Mouse (Mus musculus) heart, adult 18-20 months (tissue): Measurements from ENCODE around the gene Irgm2. TPM values are rescaled to one million over a fixed set of nuclear protein-coding genes. Genes with fewer than 3 reads are reported as not detected.
"Not testable (repeated sequence)": the region's sequence is repeated elsewhere in the genome, so short reads cannot be mapped to it uniquely, and the experiment has no call there.

ENCODE experiments used
- DNase-seq, 2 experiments: peaks; one replicate each; pipeline ENCODE4 v3.0.0; 2021 to 2022; ENCODE audit warnings: mixed read lengths in 1 of 2
- total RNA-seq, 2 experiments: library from RNA; stranded (reverse); gene quantifications; 2 replicates each; pipeline ENCODE4 v1.2.3; 2021

The Irgm2 gene
- total RNA-seq, 2 experiments from 2014 or later, result 10.0 to 30.3 TPM

DNA sequence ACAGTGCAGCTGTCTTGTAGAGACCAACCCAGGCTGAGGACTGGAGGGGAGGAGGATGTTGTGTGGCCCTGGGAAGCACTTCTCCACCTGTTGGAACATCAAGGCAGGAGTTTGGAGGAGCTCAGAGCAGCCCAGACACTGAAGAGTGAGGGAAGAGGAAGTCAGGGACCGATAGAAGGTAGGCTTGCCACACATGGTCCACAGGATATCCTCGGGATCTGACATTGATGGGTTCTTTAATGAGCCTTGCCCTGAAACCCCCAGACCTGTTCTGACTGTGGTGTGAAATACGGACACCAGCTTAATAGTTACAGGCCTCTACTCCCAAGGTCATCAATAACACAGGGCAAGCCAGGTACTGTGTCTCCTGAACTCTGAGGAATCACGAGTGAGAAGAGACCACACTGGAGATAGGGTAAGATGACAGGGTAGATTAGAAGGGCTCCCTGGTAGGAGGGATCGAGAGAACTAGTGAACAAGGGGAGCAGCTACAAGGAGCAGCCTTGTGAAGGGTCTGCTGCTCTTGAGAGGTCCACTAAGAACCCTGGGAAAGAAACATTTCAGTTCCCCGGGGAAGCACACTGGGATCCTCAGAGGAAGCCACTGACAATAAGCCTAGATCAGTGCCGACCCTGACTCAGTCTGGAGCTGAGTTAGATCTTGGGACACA, 14.4 kb downstream of the Irgm2 start:
- no peak for DNase-seq

DNA sequence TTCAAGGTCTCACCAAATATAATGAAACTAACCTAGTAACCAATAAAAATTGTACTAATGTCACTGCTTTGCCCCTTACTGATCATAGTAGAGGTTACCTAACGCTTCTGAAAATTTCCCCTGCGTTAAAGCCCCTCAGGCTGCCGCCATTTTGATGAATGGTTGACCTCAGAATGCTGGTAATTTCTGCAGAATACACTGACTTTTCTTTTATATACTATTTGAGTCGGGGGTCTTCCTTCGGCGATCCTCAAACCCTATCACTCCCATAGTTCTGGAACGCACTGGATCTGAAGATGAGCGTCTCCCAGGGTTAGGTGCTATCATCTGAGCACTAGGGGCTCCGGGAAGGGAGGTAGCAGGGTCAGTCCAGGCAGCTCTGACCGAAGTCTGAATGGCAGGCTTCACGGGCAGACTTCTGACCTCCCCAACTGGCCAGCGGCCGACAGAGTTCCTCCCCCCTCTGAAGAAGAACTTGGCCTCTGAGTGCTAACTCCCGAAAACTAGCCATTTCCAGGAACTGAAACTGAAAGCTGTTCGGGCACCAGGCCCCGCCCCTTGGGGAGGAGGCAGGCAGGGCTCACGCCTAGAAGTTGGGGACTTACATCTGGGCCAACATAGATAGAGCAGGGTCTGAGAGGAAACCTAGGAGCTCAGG, 15.1 kb downstream of the Irgm2 start:
- peak; percentile 93 to 96 for DNase-seq

DNA sequence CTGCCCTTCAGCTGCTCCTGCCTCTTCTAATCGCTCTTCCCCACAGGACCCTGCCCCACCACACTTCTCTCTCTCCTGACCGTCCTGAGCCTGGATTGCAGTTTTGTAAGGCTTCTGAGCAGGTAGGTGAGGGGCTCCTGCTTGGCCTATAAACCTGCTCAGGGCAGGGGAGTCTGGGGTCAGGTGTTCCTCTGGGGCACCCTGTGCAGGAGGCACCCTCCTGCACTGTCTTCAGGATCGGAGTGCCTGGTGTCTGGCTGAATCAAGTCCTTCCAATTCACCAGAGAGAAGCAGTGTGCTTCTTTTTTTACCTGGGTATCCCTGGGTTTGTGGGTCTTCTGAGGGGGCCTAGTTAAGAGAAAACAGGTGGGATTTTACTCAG, 15.6 kb downstream of the Irgm2 start:
- DNase-seq, result not testable (repeated sequence)

- DNase-seq, result no peak
These were observed 16.4 kb downstream of the Irgm2 start for GRCm38 (mm10) chr11:58215814-58216213.

DNA sequence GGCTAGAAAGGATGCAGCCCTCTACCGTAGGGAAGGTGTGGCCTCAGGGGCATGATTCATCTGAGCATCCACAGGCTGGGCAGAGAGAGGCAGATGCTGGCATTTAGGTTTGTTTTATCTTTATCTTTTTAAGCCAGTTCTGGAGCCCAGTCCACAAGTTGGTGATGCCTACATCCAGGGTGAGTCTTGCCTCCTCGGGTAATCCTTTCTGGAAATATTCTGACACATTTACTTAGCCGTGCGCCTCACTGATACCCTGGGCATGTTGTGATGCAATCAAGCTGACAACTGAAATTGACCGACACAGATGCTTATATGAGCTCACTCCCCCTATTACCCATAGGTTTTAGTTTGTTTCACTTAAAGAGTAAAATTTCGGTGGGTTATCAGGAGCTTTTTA, 17.4 kb downstream of the Irgm2 start:
- DNase-seq, result no peak

GRCm38 (mm10) chr11:58223751-58224150, 24.3 kb downstream of the Irgm2 start:
- DNase-seq, result peak; percentile 58 to 68

DNA sequence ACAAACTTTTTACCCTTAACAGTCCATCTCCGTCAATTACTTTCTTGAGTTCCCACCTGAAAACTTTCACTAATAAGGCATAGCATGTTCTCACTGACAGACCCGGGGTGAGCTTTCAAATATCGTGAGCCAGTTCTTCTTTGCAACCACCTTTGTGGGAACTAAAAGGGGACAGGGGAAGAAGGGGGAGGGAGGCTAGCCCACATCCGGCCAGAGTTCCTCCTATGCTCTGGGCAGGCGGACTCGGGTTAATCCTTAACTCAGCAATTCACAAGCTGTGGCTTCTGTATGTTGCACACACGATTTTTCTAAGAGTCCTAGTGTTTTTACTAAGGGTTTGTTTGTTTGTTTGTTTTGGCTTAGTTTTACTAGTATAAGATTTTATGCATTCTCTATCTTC, 24.9 kb downstream of the Irgm2 start:
- peak; percentile 38 to 71 for DNase-seq

- not testable (repeated sequence) for DNase-seq
These were observed 25.5 kb downstream of the Irgm2 start for GRCm38 (mm10) chr11:58224872-58225271.

DNA sequence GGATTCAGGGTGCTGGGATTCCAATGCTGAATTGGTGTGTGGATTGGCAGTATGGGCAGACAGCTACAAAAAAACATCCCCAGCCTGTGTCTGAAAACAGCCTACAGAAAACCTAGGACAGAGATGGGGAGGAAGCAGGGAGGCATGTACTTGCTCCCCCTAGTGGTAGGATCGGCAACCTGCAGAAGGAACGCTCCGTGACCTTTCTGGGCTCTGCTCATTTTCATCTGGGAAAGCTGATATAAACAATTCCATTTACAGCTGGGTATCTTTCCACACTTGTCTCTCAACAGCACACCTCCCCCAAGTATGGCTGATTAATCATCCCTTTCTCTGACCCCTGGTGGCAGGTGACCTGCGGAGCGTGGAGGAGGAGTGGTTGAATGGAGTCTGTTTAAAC, 26.2 kb downstream of the Irgm2 start:
- peak; percentile 80 to 89 for DNase-seq

DNA sequence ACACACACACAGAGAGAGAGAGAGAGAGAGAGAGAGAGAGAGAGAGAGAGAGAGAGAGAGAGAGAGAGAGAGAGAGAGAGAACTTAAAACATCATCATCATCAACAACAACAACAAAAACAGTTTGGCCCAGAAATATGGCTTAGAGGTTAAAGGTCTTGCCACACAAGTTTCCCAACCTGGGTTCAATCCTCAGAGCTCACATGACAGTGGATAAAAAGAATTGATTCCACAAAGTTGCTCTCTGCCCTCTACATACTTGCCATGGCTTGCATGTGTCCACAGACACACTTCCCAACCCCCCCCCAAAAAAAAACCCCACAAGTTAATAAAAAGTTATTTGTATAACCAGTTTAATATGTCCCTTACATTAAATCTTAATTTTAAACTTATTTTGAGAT, 27.0 kb downstream of the Irgm2 start:
- no peak for DNase-seq

DNA sequence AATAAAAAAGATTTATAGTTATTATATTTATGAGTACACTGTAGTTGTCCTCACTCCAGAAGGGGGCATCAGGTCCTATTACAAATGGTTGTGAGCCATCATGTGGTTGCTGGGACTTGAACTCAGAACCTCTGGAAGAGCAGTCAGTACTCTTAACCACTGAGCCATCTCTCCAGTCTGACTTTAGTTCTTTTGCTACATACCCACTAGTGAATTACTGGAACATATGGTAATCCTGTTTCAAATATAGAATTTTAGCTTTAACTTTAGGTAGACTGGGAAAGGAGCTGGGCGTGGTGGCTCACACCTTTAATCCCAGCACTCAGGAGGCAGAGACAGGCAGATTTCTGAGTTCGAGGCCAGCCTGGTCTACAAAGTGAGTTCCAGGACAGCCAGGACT, 28.6 kb downstream of the Irgm2 start:
- DNase-seq, result not testable (repeated sequence)

DNA sequence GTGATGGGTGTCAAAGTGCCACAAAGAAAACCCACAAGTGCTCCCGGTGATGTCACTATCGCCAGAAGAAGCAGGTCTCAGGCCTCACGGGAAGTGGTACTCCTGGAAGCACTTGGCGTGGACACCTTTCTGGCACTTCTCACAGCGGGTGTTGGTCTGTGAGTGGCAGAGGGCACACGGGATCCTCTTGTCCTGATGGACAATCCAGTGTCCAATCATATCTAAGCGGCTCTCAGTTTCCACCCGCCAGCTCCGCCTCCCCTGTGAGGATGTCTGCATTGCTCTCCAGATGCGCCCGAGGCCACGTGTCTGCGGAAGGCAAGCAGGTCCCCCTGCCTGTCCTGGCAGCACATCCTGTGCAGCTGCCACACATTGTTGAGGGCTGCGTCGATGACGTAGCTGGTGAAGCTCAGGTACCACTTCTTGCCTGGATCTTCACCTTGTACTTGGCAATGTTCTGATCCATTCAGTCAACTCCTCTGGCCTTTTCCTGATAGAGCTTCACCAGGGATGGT, 31.0 kb downstream of the Irgm2 start:
- DNase-seq, result no peak

- DNase-seq, result no peak
These were observed 31.7 kb downstream of the Irgm2 start for GRCm38 (mm10) chr11:58231156-58231555.

DNA sequence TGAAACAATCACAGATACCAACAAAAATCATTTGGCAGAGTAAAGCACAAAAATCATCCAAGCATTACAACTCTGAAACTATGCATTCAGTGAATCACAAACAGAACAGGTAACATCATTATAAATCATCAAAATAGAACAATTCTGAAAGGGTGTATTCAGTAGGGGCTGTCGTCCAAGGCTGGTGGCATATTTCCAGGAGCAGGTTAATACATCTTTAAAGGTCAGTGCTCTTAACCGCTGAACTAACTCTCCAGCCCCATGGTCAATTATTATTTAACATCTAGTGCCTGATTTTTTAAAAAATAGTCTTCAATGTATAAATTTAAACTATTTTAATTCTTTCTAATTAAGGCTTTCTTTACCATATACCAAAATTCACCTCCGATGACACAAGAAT, 35.1 kb downstream of the Irgm2 start:
- DNase-seq, result not testable (repeated sequence)

DNA sequence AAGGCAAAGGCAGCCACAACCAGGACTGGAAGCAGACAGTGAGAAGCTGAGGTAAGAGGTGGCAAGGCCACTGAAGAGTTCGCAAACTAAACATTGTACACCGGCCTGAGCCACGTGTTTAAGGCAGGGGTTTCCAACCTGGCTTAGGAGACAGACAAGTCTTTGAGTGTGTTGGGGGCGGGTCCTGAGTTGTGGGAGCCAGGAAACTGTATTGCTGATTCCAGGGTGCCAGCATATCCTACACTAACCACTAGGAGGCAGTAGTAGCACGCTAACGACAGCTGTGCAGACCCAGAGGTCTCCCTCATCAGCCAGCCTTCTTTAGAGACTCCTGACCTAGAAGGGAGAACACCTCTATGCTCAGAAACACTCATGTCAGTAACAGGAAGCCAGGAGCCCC, 35.7 kb downstream of the Irgm2 start:
- peak; percentile 42 to 49 for DNase-seq

DNA sequence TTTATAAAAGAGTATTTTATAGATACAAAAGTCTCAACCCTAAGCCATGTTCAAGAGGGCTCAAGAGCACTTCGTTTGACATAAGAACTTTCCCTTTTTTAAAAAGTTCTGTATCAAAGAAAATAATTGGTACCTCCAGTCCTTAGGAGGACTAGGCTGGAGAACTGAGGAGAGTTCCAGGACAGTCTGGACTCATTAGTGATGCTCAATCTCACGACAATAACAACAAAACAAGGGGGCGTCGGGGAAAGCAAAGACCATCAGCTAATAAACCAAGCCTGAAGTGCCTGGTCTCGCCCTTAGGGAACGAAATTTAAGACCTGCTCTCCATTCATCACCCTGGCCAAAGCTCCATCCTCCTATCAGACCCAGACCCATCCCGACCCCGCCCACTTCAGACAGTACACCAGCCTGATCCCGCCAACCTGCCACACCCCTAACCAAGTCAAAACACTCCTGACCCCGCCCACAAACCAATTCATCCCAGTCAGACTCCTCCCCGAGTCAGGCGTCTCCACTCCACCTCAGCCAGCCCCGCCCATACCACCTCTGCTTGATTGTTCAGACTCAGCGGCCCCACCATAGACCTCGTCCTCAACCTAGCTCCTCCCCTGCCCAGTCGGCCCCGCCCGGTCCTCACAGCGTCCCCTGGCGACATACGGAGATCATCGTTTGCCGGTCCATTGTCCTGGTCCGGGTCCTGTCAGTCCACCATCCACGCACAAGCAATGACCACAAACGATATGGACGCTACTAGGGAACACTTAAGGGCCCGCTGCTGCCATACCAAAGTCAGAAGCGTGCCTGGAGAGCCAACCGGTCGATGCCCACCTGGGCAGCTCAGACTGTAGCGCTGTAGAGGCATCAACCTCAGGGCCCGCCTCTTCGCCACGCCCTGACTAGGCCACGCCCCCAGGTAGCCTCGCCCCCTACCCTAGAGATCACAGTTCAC, 39.7 kb downstream of the Irgm2 start:
- peak; percentile 51 to 59 for DNase-seq

GRCm38 (mm10) chr11:58247294-58247693, 47.9 kb downstream of the Irgm2 start:
- peak; percentile 45 to 66 for DNase-seq

GRCm38 (mm10) chr11:58249203-58249981, 50.0 kb downstream of the Irgm2 start:
- no peak for DNase-seq

DNA sequence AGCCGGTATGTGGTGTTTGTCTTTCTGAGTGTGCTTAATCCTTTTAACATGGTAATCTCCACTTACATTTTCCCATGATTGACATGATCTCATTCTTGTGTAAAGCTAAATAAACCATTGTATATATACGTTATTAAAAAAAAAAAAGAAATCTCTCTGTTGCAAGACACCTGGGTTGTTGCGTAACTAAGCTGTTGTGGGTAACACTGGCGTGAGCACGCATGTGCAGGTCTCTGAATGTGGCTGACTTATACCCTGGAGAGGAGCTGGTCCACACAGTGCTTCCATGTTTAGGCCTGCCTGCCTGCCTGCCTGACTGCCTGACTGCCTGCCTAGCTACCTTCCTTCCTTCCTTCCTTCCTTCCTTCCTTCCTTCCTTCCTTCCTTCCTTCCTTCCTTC, 51.1 kb downstream of the Irgm2 start:
- no peak for DNase-seq

- DNase-seq, result no peak
These were observed 55.0 kb downstream of the Irgm2 start for GRCm38 (mm10) chr11:58254411-58254810.

GRCm38 (mm10) chr11:58257816-58258215, 58.4 kb downstream of the Irgm2 start:
- DNase-seq, result no peak

GRCm38 (mm10) chr11:58260156-58260555, 60.7 kb downstream of the Irgm2 start:
- no peak for DNase-seq
